In the genomic region with DNA sequence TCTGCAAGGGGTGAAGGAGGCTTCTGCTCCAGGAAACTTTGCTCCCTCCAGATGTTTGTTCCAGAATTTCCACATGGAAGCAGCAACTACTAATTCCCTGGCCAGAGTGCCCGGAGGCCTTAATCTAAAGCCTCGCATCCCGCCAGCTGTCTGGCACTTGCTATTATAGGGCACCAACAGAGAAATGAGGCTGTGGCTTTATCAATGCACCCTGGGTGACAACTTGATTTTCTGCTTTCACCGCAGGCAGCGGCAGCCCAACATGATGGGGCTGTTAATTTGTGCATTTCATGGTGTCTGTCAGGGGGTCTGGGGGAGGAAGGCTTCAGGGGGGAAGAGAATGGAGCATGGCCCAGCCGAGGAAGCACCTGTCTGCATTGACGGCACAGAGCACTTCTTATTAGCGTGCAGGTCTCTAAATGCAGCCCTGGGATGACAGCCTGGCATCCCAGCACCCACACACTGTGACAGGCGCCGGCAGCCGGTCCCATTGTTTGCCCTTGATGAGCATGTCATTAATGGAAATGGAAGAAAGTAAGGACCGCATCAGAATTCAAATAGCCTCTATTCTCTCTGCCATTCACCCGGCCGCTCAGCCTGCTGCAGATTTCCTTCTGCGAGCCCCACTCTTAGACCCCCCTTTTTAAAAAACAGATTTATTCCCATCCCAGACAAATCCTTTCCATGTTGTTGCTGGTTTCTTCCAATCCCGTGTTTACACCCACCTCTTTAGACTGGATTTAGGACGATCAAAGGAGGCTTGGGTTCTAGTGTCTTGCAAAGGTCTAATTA, we compare ENCODE assay signal across 13 mouse cellular contexts.
DNase-seq lines count a peak whose midpoint lies in the region; ATAC-seq lines count a peak whose summit lies in the region.
"Had no signal": no experiment of that assay in that cellular context is flagged by ENCODE, and none has a peak within 500 bp of the region (broad histone marks: within the 10 kb centered on the region; RNA-seq: fewer than 3 reads in every experiment).

No protein-coding gene starts in this region.

- H3K4me1 ChIP-seq in hindbrain, embryonic 11.5 days (replicated peaks; ENCODE audit: control insufficient read depth, insufficient read depth, low read length): peaks cover 21% of the 10 kb centered on the region
- peaks cover 25% of the 10 kb centered on the region for H3K4me1 ChIP-seq in midbrain, embryonic 15.5 days

- no peak overlapping the region for H3K9ac ChIP-seq in hindbrain, embryonic 11.5 days (ENCODE audit: low read depth, low read length)
- no peak overlapping the region for H3K9ac ChIP-seq in midbrain, embryonic 15.5 days
- H3K9ac ChIP-seq: embryonic facial prominence, embryonic 12.5 days; limb, embryonic 12.5 days had no signal

- peak; percentile 90 for ATAC-seq in hindbrain, embryonic 11.5 days (ENCODE audit: low FRiP score)
- peak; percentile 92 for ATAC-seq in midbrain, embryonic 15.5 days (replicated peaks)
- ATAC-seq: CD4-positive, CD25-positive, alpha-beta regulatory T cell, adult 4 months had no signal

- WGBS in hindbrain, embryonic 11.5 days: 9% methylated on average over 17 of the region's 17 CpGs
- 7% methylated on average over 17 of the region's 17 CpGs for WGBS in midbrain, embryonic 15.5 days

- peaks cover 84% of the 10 kb centered on the region for H3K27me3 ChIP-seq in hindbrain, embryonic 11.5 days (ENCODE audit: control insufficient read depth, insufficient read depth, low read length)
- H3K27me3 ChIP-seq in midbrain, embryonic 15.5 days (replicated peaks): peaks cover 37% of the 10 kb centered on the region

- DNase-seq in ES-CJ7 (ENCODE audit: low read depth, low spot score): peak; percentile 66
- DNase-seq in embryo, embryonic 10.5 days (ENCODE audit: low spot score): peak; percentile 46
- peak; percentile 59 for DNase-seq in hindbrain, embryonic 11.5 days (ENCODE audit: low spot score)
- DNase-seq in thymus, postnatal 0 days (ENCODE audit: low spot score): no peak
- no peak for DNase-seq in testis, postnatal 10 days (ENCODE audit: low spot score)
- DNase-seq in left cerebral cortex, adult 9 months (ENCODE audit: low spot score in 2 of 2): no peak
- DNase-seq in cerebellum, adult 11 months: no peak
- DNase-seq: kidney, postnatal 36 days; lung, adult 2 months had no signal

- no peak overlapping the region for H3K4me3 ChIP-seq in hindbrain, embryonic 11.5 days (ENCODE audit: low read depth, low read length)
- peak overlapping the region; percentile 9 for H3K4me3 ChIP-seq in midbrain, embryonic 15.5 days
- H3K4me3 ChIP-seq: embryonic facial prominence, embryonic 12.5 days; limb, embryonic 12.5 days had no signal

- no peak overlapping the region; the same call in 1 of the 2 replicates for H3K4me2 ChIP-seq in hindbrain, embryonic 11.5 days (replicated peaks; ENCODE audit: low read depth, low read length)
- H3K4me2 ChIP-seq in midbrain, embryonic 15.5 days: peak overlapping the region; percentile 34
- H3K4me2 ChIP-seq: embryonic facial prominence, embryonic 12.5 days; limb, embryonic 12.5 days had no signal

- no peaks in the 10 kb centered on the region for H3K9me3 ChIP-seq in hindbrain, embryonic 11.5 days (ENCODE audit: control insufficient read depth, low read length)
- no peaks in the 10 kb centered on the region for H3K9me3 ChIP-seq in midbrain, embryonic 15.5 days
- H3K9me3 ChIP-seq: embryonic facial prominence, embryonic 12.5 days; limb, embryonic 12.5 days had no signal

- no peaks in the 10 kb centered on the region for H3K36me3 ChIP-seq in hindbrain, embryonic 11.5 days (ENCODE audit: control insufficient read depth, insufficient read depth, low read length)
- H3K36me3 ChIP-seq in midbrain, embryonic 15.5 days (replicated peaks): no peaks in the 10 kb centered on the region
- H3K36me3 ChIP-seq: embryonic facial prominence, embryonic 12.5 days; limb, embryonic 12.5 days had no signal

- peak overlapping the region; percentile 51; the same call in 1 of the 2 replicates for H3K27ac ChIP-seq in hindbrain, embryonic 11.5 days (ENCODE audit: low read depth, low read length)
- peak overlapping the region; percentile 57 for H3K27ac ChIP-seq in midbrain, embryonic 15.5 days
- H3K27ac ChIP-seq: embryonic facial prominence, embryonic 12.5 days; limb, embryonic 12.5 days had no signal

Comparison
In these comparisons a context has a peak if more than half of its experiments do, and no peak if none do; other contexts are left out.
1. DNase-seq: peak in ES-CJ7 (single experiment), embryo, embryonic 10.5 days (single experiment) and hindbrain, embryonic 11.5 days (single experiment); none in thymus, postnatal 0 days (single experiment), testis, postnatal 10 days (single experiment), left cerebral cortex, adult 9 months (0 of 2) and cerebellum, adult 11 months (single experiment).